Mouse (Mus musculus) colon, adult 2 months (tissue): ENCODE results near the gene Tk1. TPM values are rescaled to one million over a fixed set of nuclear protein-coding genes. Genes with fewer than 3 reads are reported as not detected.

Experiments used
- polyA plus RNA-seq: library from polyadenylated mRNA; depleted of rRNA; stranded (reverse); fragments of >200 nt; gene quantifications from 2 replicates; pipeline ENCODE4 v1.2.3, GENCODE M21; 2012; rRNA removed

Tk1 gene
- 42.2 and 49.5 TPM in 2 replicates for polyA plus RNA-seq

GRCm38 (mm10) chr11:117825333-117826101, at the start of gene Tk1, which contains the start of gene Afmid:
TSS of gene Tk1 (minus strand) at chr11:117826092.
TSS of gene Afmid (plus strand) at chr11:117825924.

DNA sequence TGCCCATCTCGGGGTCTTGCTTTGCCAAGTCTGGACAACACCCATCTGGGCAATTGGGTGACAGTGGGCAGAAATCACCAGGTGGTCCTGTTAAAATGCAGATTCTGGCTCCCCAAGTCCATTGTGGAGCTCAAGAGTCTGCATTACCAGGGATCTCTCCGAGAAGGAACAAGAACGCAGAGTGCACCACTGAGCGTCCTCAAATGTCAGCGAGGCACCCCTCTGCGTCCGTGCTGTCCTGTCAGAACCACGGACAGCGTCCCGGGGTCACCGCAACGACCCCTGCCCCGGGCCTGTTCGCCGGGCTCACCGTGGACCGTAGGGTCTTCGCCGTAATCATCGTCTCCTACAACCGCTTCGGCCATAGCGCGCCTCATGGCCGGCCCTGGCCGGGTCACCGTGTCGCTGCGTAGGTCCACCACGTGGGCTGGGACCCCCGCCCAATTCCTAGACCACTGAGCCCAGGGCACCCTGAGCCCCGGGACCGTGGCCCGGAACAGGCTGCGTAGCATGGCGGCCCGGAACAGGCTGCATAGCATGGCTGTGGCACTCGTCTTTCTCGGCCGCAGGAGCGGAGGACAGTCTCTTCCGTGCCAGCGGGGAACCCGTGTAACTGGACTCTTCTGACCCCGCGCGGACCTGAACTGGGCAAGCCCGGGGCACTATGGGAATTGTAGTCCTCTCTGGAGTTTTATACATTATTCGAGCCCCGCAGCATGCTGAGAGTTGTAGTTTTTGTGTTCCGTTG, 47.1 kb upstream of the Tk1 start, which contains the start of gene Tha1:
Gene Tha1, minus strand, starts transcription at position 621 of the 748 bp plus-strand sequence.

GRCm38 (mm10) chr11:117860601-117861000, 34.7 kb upstream of the Tk1 start, which contains the start of gene Tmem235:
TSS of gene Tmem235 (plus strand) at chr11:117860752.

GRCm38 (mm10) chr11:117848985-117849671, 23.2 kb upstream of the Tk1 start, which contains the start of gene Birc5:
TSS of gene Birc5 (plus strand) at chr11:117849251.

GRCm38 (mm10) chr11:117809407-117810311, 16.2 kb downstream of the Tk1 start, which contains the start of the genes Gm20708 and Syngr2:
TSS of gene Gm20708 (plus strand) at chr11:117809668.
TSS of gene Syngr2 (plus strand) at chr11:117809668.

GRCm38 (mm10) chr11:117797511-117798159, 28.3 kb downstream of the Tk1 start, which contains the start of gene 6030468B19Rik:
TSS of gene 6030468B19Rik (plus strand) at chr11:117797660.

DNA sequence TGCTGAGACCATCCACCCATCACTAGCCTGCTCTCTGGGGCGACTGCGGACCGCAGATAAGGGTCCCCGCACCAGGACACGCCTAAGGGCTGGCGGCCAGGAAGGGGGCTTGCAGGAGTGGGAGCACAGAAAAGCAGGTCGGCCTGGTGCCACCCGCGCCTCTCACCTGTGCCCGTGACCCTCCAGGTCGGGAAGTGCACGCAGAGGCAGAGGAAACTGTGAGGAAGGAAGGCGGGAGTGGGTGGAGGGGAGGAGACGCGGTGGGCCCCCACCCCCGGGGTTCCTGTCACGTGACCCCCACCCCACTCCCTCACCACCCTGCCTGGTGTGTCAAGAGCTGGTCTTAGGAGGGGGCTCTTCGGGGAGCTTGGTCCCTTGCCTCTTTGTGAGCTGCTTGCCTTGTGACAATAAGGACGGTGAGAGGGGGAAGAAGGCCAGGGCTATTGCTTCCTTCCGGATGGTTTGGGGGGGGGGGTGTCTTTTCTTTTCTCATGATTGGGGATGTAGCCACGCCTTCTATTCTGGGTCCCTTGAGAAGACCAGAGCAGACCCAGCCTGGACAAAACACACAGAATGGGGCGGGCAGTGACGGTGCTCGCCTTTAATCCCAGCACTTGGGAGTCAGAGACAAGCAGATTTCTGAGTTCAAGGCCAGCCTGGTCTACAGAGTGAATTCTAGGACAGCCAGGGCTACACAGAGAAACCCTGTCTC, 43.7 kb downstream of the Tk1 start, which contains the start of the genes Tmc8 and Tmc6:
Gene Tmc8, plus strand, starts transcription at position 84 of the 712 bp plus-strand sequence.
Gene Tmc6, minus strand, starts transcription at position 206 of the 712 bp plus-strand sequence.

Other genes starting within 250 kb of the Tk1 start
- gene Tnrc6c, start 171.8 kb downstream of the Tk1 start, polyA plus RNA-seq, result 16.9 and 17.6 TPM in 2 replicates
- gene Tmc8, start 44.0 kb downstream of the Tk1 start, polyA plus RNA-seq, result 28.6 and 35.7 TPM in 2 replicates
- gene Tmc6, start 43.9 kb downstream of the Tk1 start, polyA plus RNA-seq, result 103 and 111 TPM in 2 replicates
- gene 6030468B19Rik, start 28.4 kb downstream of the Tk1 start, polyA plus RNA-seq, result 0.28 and 0.38 TPM in 2 replicates
- 0.12 TPM in 1 of 2 replicates, not detected in the other for gene Gm20708, start 16.4 kb downstream of the Tk1 start, polyA plus RNA-seq
- 338 and 560 TPM in 2 replicates for gene Syngr2, start 16.4 kb downstream of the Tk1 start, polyA plus RNA-seq
- gene Afmid, start 168 bp downstream of the Tk1 start, polyA plus RNA-seq, result 12.5 and 14.7 TPM in 2 replicates
- gene Birc5, start 23.2 kb upstream of the Tk1 start, polyA plus RNA-seq, result 9.9 and 12.5 TPM in 2 replicates
- gene Tmem235, start 34.7 kb upstream of the Tk1 start, polyA plus RNA-seq, result 0.07 TPM in 1 of 2 replicates, not detected in the other
- 31.2 and 33.4 TPM in 2 replicates for gene Tha1, start 47.4 kb upstream of the Tk1 start, polyA plus RNA-seq
- 18.9 and 26.0 TPM in 2 replicates for gene Socs3, start 144.0 kb upstream of the Tk1 start, polyA plus RNA-seq
- gene Pgs1, start 160.2 kb upstream of the Tk1 start, polyA plus RNA-seq, result 54.5 and 66.6 TPM in 2 replicates